In genomic region chr3:101644062-101644802, GRCm38 (mm10) we compare ENCODE assay signal across 13 mouse cellular contexts.
"Had no signal": no experiment of that assay in that cellular context is flagged by ENCODE, and none has a peak within 500 bp of the region (broad histone marks: within the 10 kb centered on the region; RNA-seq: fewer than 3 reads in every experiment).

No protein-coding gene starts in this region.

- DNase-seq: kidney, adult 8-10 months; kidney, postnatal 14 days; layer of hippocampus, postnatal 36 days; left cerebral cortex, postnatal 4 days; liver, postnatal 0 days; lung, embryonic 14.5 days; lung, postnatal 4 days; midbrain, embryonic 14.5 days; thymus, adult 2 months; thymus, postnatal 14 days; thymus, postnatal 4 days had no signal

- ATAC-seq: intestine, postnatal 0 days; liver, postnatal 0 days; lung, postnatal 0 days had no signal
